Mouse (Mus musculus) kidney, embryonic 15.5 days (tissue): ENCODE data around the gene Insm2. TPM values are rescaled to one million over a fixed set of nuclear protein-coding genes. Genes with fewer than 3 reads are reported as not detected.

ENCODE experiments used
- ATAC-seq: fragments of 200-750 bp; cut with Nextera tagmentation; replicated peaks from 2 replicates; pipeline ENCODE4 v1.8.0; 2017; ENCODE audit warnings: moderate TSS enrichment; ENCODE audit not compliant: low FRiP score
- H3K27ac ChIP-seq: fragments of 300-500 bp; sonication (generic); 2 replicates; pipeline ENCODE4 v1.5.1; 2015; ENCODE audit warnings: mild to moderate bottlenecking, inconsistent platforms
- H3K27me3 ChIP-seq: fragments of 300-500 bp; sonication (generic); 2 replicates; pipeline ENCODE4 v1.6.1; 2015; ENCODE audit warnings: inconsistent platforms
- H3K36me3 ChIP-seq: fragments of 300-500 bp; sonication (generic); 2 replicates; pipeline ENCODE4 v1.6.1; 2015; ENCODE audit warnings: inconsistent platforms
- H3K4me1 ChIP-seq: fragments of 300-500 bp; sonication (generic); 2 replicates; pipeline ENCODE4 v1.6.1; 2015; ENCODE audit warnings: inconsistent platforms
- H3K4me2 ChIP-seq: fragments of 300-500 bp; sonication (generic); 2 replicates; pipeline ENCODE4 v1.6.1; 2015; ENCODE audit warnings: moderate library complexity, mild to moderate bottlenecking, inconsistent platforms
- H3K4me3 ChIP-seq: fragments of 300-500 bp; sonication (generic); replicated peaks from 2 replicates; pipeline ENCODE4 v1.5.1; 2015; ENCODE audit warnings: mild to moderate bottlenecking, inconsistent platforms
- H3K9ac ChIP-seq: fragments of 300-500 bp; sonication (generic); 2 replicates; pipeline ENCODE4 v1.6.1; 2015; ENCODE audit warnings: mild to moderate bottlenecking, inconsistent platforms
- H3K9me3 ChIP-seq: fragments of 300-500 bp; sonication (generic); replicated peaks from 2 replicates; pipeline ENCODE4 v1.6.1; 2016; ENCODE audit warnings: inconsistent platforms
- WGBS: fragments of 180-500 bp; shearing (Covaris S2); methylation state at CpG from one replicate; pipeline ENCODE4 v1.1.7; 2015; ENCODE audit warnings: mixed read lengths; 5-methylcytosine and 5-hydroxymethylcytosine counted together
- polyA plus RNA-seq: library from polyadenylated mRNA; unstranded; fragments of >200 nt; fragmentation: Nextera tagmentation; extraction: Ambion mirVana; gene quantifications from 2 replicates; pipeline ENCODE4 v1.2.1, GENCODE M21; 2015

Insm2 gene
- polyA plus RNA-seq, 1 experiment from 2014 or later = 1.6 TPM

DNA sequence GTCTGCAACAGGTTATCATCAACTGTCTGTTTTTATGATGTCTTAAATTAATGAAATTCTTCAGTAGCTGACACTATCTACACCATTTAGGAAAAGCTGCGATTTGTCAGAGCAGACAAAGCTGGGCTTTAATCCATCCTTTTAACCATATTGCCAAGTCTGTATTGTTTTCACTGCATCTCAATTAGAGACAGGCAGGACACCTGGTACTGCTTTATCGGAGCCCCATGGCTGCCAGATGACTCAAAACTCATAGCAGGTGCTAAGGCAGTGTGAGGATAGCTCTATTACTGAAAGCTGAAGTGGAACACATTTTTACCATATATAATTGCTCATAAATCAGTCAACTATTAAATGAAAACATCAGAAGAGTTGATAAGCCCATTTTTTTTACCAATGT lies 21.1 kb downstream of the Insm2 start:
- Histone ChIP-seq H3K27ac (no peak overlapping the region), H3K9me3 (no peaks in the 10 kb centered on the region), H3K36me3 (no peaks in the 10 kb centered on the region), H3K9ac (no peak overlapping the region), H3K4me3 (no peak overlapping the region), H3K27me3 (no peaks in the 10 kb centered on the region), H3K4me2 (no peak overlapping the region), H3K4me1 (no peaks in the 10 kb centered on the region)
- WGBS = 86% methylated on average over 2 of the region's 2 CpGs
- ATAC-seq = no peak

DNA sequence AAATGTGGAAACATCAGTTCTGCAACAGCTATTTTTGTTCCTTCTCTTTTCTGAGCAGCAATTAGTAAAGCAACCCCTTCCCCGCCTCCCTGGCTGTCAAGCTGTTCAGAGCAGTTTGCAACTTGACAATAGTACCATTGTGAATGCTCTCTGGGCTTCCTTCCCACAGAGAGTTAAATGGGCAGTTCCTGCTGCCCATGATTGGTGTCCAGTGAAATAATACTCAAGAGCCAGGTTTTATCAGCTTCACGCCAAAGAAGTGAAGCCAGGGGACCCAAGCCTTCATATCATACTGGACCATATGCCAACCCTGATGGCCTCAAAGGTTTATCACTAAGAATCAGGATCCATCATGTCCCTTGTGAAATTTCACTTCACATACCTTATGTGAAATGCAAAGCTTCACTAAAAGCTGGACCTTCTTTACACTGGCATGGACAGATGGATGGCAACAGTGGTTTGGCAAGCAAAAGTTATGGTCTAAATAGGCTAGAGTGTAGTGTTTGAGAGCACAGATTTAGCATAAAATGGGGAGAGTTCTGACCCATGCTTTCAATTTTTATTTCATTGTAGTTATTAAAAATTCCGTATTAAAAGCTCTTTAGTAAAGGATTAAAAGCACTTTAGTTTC lies 23.5 kb downstream of the Insm2 start:
- H3K9ac ChIP-seq = no peak overlapping the region
- H3K27me3 ChIP-seq = no peaks in the 10 kb centered on the region
- H3K27ac ChIP-seq = no peak overlapping the region
- H3K4me2 ChIP-seq = no peak overlapping the region
- 58% methylated on average over 3 of the region's 3 CpGs for WGBS
- no peaks in the 10 kb centered on the region for H3K36me3 ChIP-seq
- H3K4me3 ChIP-seq = no peak overlapping the region
- no peaks in the 10 kb centered on the region for H3K9me3 ChIP-seq
- H3K4me1 ChIP-seq = no peaks in the 10 kb centered on the region
- no peak for ATAC-seq

DNA sequence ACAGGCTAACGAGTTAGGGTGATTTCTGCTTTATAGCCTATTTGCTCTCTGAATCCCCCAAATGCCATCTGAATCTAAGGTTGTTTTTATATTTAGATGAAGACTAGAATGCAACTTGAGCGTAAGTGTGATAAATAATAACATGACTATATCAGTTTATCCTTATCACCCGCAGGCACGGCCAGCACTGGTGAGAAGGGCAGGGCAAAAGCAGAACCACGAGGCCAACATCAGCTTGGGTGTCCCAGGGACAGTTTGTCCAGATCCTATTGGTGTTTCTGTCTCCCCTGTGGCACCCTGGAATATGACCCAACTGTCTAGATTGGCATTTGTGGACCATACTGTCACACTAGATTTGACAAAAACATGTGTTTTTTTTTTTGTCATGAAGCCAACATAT lies 24.0 kb downstream of the Insm2 start:
- no peaks in the 10 kb centered on the region for H3K36me3 ChIP-seq
- no peak overlapping the region for H3K27ac ChIP-seq
- no peaks in the 10 kb centered on the region for H3K9me3 ChIP-seq
- WGBS = 87% methylated on average over 5 of the region's 5 CpGs
- H3K9ac ChIP-seq = no peak overlapping the region
- no peaks in the 10 kb centered on the region for H3K27me3 ChIP-seq
- no peak for ATAC-seq
- no peak overlapping the region for H3K4me2 ChIP-seq
- H3K4me3 ChIP-seq = no peak overlapping the region
- no peaks in the 10 kb centered on the region for H3K4me1 ChIP-seq

- Histone ChIP-seq H3K27me3 (no peaks in the 10 kb centered on the region), H3K4me1 (no peaks in the 10 kb centered on the region), H3K36me3 (no peaks in the 10 kb centered on the region), H3K4me2 (no peak overlapping the region), H3K9me3 (no peaks in the 10 kb centered on the region), H3K4me3 (no peak overlapping the region), H3K27ac (no peak overlapping the region), H3K9ac (no peak overlapping the region)
- 40% methylated on average over 4 of the region's 4 CpGs for WGBS
- ATAC-seq = no peak
These were observed 27.5 kb downstream of the Insm2 start for GRCm38 (mm10) chr12:55626711-55627110.

DNA sequence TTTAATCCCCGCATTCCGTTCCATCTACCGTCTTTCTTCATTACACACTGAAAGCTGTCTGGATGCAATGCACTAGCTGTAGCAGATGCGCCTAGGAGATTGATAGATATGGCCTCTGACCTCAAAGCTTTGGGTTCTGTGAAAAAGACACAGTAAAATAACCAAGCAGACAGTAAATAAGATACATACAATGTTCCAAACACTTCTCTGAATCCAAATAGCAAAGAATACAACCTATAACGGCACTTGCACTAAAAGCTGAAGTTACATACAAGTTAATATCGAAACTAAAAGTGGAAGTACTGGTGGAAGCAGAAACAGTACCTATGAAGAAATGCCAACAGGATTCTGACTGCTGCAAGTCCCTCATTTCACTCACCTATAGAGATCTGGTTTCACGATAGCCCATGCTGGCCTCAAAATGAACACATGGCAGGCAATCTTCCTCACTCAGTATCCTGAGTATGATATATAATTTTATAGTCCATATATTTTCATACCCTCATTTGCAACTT lies 48.8 kb downstream of the Insm2 start:
- Histone ChIP-seq H3K36me3 (0 out of 2 replicates have a peak, but pooled peaks cover 6% of the 10 kb centered on the region), H3K9ac (no peak overlapping the region), H3K4me3 (no peak overlapping the region), H3K4me2 (no peak overlapping the region), H3K27ac (no peak overlapping the region), H3K9me3 (no peaks in the 10 kb centered on the region), H3K27me3 (no peaks in the 10 kb centered on the region), H3K4me1 (no peaks in the 10 kb centered on the region)
- WGBS = 89% methylated on average over 7 of the region's 7 CpGs
- ATAC-seq = no peak

Other genes with a start within 250 kb of the Insm2 start
- 405 and 435 TPM in 2 replicates for gene Psma6, start 215.2 kb upstream of the Insm2 start, polyA plus RNA-seq
- 78.2 and 80.3 TPM in 2 replicates for gene Nfkbia, start 106.8 kb upstream of the Insm2 start, polyA plus RNA-seq
- not detected in 2 replicates for gene Aldoart2, start 34.2 kb upstream of the Insm2 start, polyA plus RNA-seq
- gene Ralgapa1, start 221.7 kb downstream of the Insm2 start, polyA plus RNA-seq = 13.2 and 14.0 TPM in 2 replicates
- 38.0 and 38.5 TPM in 2 replicates for gene Brms1l, start 236.9 kb downstream of the Insm2 start, polyA plus RNA-seq